Mouse (Mus musculus) myocyte (in vitro differentiated cells): ENCODE measurements at regions not wholly inside any gene's neighbourhood (a gene's known extent, or its start where the extent isn't known, plus 50 kb on each side); places are given as distances from the start of the nearest gene placed in this dataset.

ENCODE experiments used
- H3K27me3 ChIP-seq: one replicate; pipeline ENCODE4 v1.6.1; 2011; ENCODE audit not compliant: control insufficient read depth, insufficient read depth, insufficient read length
- H3K36me3 ChIP-seq: one replicate; pipeline ENCODE4 v1.6.1; 2011; ENCODE audit not compliant: control insufficient read depth, insufficient read depth
- H3K4me2 ChIP-seq: one replicate; pipeline ENCODE4 v1.6.1; 2011; ENCODE audit warnings: low read depth, control low read depth
- H3K4me3 ChIP-seq: one replicate; pipeline ENCODE4 v1.5.1; 2011; ENCODE audit warnings: mild to moderate bottlenecking, control low read depth, moderate library complexity
- H3K79me2 ChIP-seq: one replicate; pipeline ENCODE4 v1.6.1; 2011; ENCODE audit not compliant: control insufficient read depth, insufficient read depth
- H3ac ChIP-seq: one replicate; pipeline ENCODE4 v1.6.1; 2011; ENCODE audit not compliant: control insufficient read depth, insufficient read length
- CEBPB ChIP-seq: IDR thresholded peaks from 2 replicates; pipeline ENCODE4 v1.6.1; 2011; ENCODE audit warnings: mild to moderate bottlenecking, moderate library complexity; ENCODE audit not compliant: poor library complexity, insufficient read depth, severe bottlenecking
- E2F4 ChIP-seq: IDR thresholded peaks from one replicate; pipeline ENCODE4 v1.6.1; 2011; ENCODE audit warnings: mild to moderate bottlenecking, control low read depth, moderate library complexity; ENCODE audit not compliant: insufficient read depth
- MAX ChIP-seq: IDR thresholded peaks from one replicate; pipeline ENCODE4 v1.6.1; 2011; ENCODE audit warnings: low read depth, mild to moderate bottlenecking, control low read depth
- MYOD1 ChIP-seq, 3 experiments: IDR thresholded peaks; one replicate each; pipeline ENCODE4 v1.6.1; 2011; ENCODE audit warnings: control low read depth in 2 of 3, low read depth in 2 of 3, mild to moderate bottlenecking in 2 of 3, moderate library complexity in 1 of 3; ENCODE audit not compliant: insufficient read length in 2 of 3, control insufficient read depth in 1 of 3
- MYOG ChIP-seq, 3 experiments: IDR thresholded peaks; one replicate each; pipeline ENCODE4 v1.6.1; 2011; ENCODE audit warnings: control low read depth in 2 of 3, low read depth in 2 of 3, mild to moderate bottlenecking in 2 of 3; ENCODE audit not compliant: insufficient read length in 2 of 3, control insufficient read depth in 1 of 3, insufficient read depth in 1 of 3
- POLR2A ChIP-seq: IDR thresholded peaks from one replicate; pipeline ENCODE4 v1.6.1; 2011; ENCODE audit warnings: low read depth, mild to moderate bottlenecking, control low read depth, moderate library complexity; ENCODE audit not compliant: insufficient read length
- POLR2AphosphoS2 ChIP-seq: IDR thresholded peaks from one replicate; pipeline ENCODE4 v1.6.1; 2011; ENCODE audit warnings: low read depth, control low read depth; ENCODE audit not compliant: insufficient read length
- REST ChIP-seq: IDR thresholded peaks from one replicate; pipeline ENCODE4 v1.6.1; 2011; ENCODE audit warnings: mild to moderate bottlenecking, control low read depth, moderate library complexity; ENCODE audit not compliant: insufficient read depth, insufficient read length
- SRF ChIP-seq: IDR thresholded peaks from one replicate; pipeline ENCODE4 v1.6.1; 2011; ENCODE audit warnings: low read depth; ENCODE audit not compliant: control insufficient read depth, insufficient read length
- TCF12 ChIP-seq: IDR thresholded peaks from one replicate; pipeline ENCODE4 v1.6.1; 2011; ENCODE audit warnings: mild to moderate bottlenecking, control low read depth; ENCODE audit not compliant: poor library complexity, insufficient read depth, severe bottlenecking
- TCF3 ChIP-seq: IDR thresholded peaks from one replicate; pipeline ENCODE4 v1.6.1; 2011; ENCODE audit warnings: low read depth, control low read depth; ENCODE audit not compliant: insufficient read length
- USF1 ChIP-seq: IDR thresholded peaks from one replicate; pipeline ENCODE4 v1.6.1; 2011; ENCODE audit warnings: low read depth, mild to moderate bottlenecking, control low read depth, moderate library complexity

DNA sequence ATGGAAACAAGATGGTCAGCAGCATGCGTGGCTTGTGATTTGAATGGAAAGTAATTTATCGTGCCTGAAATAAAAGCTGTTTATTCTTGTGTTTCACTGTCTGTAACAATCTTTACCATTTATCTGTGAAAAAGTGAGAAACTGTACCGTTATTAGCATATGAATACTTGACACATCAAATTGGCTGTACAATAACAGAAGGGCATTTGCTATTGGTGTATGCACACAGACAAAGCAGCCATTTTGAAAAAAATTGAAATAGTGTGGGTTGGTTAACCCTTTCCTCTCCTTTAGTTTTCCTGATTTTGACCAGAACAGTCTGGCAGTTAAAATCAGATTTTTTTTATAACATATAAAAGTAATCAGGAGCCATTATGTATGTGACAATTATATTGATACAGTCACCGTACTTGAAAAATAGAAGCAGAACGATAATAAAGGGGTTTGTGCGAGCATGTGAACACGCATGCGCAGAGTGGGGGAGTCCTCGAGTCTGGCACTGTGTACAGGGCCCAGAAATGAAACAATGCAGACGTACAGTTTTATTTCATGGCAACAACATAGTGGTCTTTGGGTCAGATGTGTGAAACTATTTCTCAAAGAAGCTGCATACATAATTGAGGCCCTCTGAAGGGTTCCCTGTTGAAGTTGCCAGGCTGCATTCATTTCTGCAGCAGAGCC is 237.3 kb upstream of the Tmem161b start:
- TF ChIP-seq MAX: no peak
- no peak for TF ChIP-seq CEBPB
- TF ChIP-seq MYOG (IDR thresholded peaks at IDR 0.05; ENCODE audit: control insufficient read depth in 1 of 3, insufficient read depth in 1 of 3, insufficient read length in 2 of 3, low read depth in 2 of 3): no peak
- no peak for TF ChIP-seq REST
- TF ChIP-seq SRF: no peak
- TF ChIP-seq E2F4: no peak
- no peak overlapping the region for H3ac ChIP-seq
- no peak overlapping the region for H3K4me3 ChIP-seq
- H3K4me2 ChIP-seq: no peak overlapping the region
- H3K27me3 ChIP-seq: no peaks in the 10 kb centered on the region
- H3K79me2 ChIP-seq: no peaks in the 10 kb centered on the region
- no peaks in the 10 kb centered on the region for H3K36me3 ChIP-seq

DNA sequence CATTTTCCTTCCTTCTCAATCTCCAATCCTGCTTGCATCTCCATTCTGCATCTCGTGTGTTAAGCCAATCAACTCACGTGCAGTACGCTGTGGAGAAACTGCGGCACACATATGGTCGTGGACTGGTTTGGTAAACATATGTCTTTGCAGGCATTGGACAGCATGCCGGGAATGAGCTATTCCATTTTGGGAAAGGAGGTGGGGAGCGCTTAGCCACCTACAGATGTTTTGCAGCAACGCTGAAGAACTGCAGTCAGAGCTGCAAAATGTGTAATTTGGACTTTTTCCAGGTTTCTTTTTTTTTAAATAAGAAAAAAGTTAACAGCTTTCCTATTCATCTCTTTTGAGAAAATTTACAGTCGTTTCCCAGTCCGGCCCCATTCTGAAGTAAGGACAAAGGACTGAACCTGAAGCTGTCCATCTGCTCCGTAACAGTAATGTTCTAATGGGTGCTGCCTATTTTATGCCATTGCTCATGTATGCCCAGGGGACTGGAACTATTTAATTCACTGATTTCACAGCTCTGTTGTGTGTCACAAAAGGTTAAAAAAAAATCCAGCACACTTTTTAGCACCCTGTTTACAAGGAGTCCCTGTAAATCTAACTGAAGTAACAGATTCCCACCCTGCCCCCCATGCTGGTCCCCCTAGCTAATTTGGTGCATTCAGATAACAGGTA is 234.2 kb upstream of the Tmem161b start:
- TF ChIP-seq MYOG (IDR thresholded peaks at IDR 0.05; ENCODE audit: control insufficient read depth in 1 of 3, insufficient read depth in 1 of 3, insufficient read length in 2 of 3, low read depth in 2 of 3): no peak
- no peak for TF ChIP-seq POLR2A
- no peak for TF ChIP-seq USF1
- TF ChIP-seq REST: no peak
- H3K27me3 ChIP-seq: no peaks in the 10 kb centered on the region
- H3K4me2 ChIP-seq: no peak overlapping the region
- no peaks in the 10 kb centered on the region for H3K36me3 ChIP-seq
- H3ac ChIP-seq: no peak overlapping the region
- H3K79me2 ChIP-seq: no peaks in the 10 kb centered on the region
- H3K4me3 ChIP-seq: no peak overlapping the region

DNA sequence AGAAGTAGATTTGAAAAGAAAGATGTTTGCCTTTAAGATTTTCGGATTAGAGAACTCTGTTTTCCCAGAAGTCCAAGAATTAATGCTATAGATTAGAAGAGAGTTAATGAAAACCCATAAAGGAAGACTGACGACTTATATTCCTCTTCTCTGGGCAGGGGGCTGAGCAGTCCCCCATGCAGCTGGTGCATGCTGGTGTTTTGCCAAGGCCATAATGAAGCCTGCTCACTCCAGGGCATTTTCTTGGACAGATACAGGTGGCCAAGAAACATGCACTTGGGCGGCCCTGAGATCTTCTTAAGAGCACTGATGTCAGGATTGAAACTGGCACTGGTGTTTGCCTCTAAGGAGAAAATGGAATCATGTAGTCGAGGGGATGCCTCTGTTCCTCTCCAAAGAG is 233.6 kb upstream of the Tmem161b start:
- Histone ChIP-seq H3K36me3 (no peaks in the 10 kb centered on the region), H3ac (no peak overlapping the region), H3K4me2 (no peak overlapping the region), H3K79me2 (no peaks in the 10 kb centered on the region), H3K4me3 (no peak overlapping the region), H3K27me3 (no peaks in the 10 kb centered on the region)
- TF ChIP-seq REST (no peak), MYOD1 (IDR thresholded peaks at IDR 0.05; ENCODE audit: control insufficient read depth in 1 of 3, insufficient read length in 2 of 3, low read depth in 2 of 3) (no peak), POLR2A (no peak)

DNA sequence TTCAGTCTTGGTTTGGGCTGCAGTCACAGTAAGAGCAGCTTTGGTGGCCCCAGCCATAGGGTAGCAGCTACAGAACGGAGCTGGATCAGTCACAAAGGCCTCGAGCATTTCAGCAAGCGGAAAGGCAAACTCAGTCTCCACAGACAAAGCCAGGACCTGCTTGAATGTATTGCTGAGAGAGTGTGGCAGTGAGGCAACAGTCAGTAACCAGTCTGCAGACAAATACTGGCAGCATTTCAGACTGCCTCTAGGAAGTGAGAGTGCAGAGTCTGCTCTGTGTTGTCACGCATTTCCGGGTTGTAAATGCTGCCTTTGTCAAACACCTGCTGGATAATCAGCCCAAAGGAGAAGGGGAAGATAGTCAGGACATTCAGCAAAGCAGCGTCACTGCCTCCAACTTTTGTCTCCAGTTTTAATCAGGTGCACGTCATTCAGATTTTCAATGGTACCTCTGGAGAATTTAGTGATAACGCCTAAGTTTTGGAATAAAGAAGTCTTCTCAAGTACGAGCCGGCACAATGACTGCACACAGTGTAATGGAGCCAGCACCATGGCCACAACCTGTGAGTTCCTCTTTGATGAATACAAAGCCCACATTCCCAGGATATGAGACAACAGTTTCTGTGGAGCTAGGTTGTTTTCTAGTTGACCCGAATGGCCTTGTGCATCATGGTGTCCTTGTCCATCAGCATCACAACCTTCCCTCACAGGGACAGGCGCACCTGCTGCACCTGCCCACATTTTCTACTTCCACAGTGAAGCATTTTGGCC is 224.3 kb upstream of the Tmem161b start:
- Histone ChIP-seq H3K27me3 (no peaks in the 10 kb centered on the region), H3K4me2 (no peak overlapping the region)
- TF ChIP-seq CEBPB: no peak
- no peak for TF ChIP-seq E2F4
- TF ChIP-seq USF1: no peak
- TF ChIP-seq MAX: no peak
- no peak for TF ChIP-seq SRF
- no peak for TF ChIP-seq POLR2AphosphoS2
- TF ChIP-seq POLR2A: no peak
- TF ChIP-seq TCF12: no peak
- TF ChIP-seq REST: no peak
- no peak for TF ChIP-seq MYOG (IDR thresholded peaks at IDR 0.05; ENCODE audit: control insufficient read depth in 1 of 3, insufficient read depth in 1 of 3, insufficient read length in 2 of 3, low read depth in 2 of 3)
- TF ChIP-seq MYOD1 (IDR thresholded peaks at IDR 0.05; ENCODE audit: control insufficient read depth in 1 of 3, insufficient read length in 2 of 3, low read depth in 2 of 3): no peak
- TF ChIP-seq TCF3: no peak

DNA sequence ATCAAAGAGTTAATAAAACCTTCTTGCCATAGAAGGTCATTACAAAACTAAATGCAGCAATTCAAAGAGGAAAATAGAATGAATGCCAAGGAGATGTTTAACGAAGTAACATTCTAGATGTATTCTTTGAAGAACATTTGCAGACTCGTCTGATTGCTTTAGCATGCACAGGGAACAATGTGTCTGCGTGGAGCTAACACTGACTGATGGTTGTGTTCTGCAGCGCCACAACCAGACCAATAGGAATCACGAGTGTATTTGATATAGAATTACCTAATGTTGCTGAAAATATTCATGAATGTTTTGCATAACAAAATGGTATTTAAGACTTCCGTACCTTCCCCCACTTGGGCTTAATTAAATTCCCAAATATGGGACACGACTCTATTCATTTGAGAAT is 200.3 kb upstream of the Tmem161b start:
- H3K4me2 ChIP-seq: no peak overlapping the region
- no peaks in the 10 kb centered on the region for H3K36me3 ChIP-seq
- no peak for TF ChIP-seq MAX
- TF ChIP-seq POLR2AphosphoS2: no peak
- no peak for TF ChIP-seq TCF3
- no peak for TF ChIP-seq POLR2A
- TF ChIP-seq USF1: no peak
- TF ChIP-seq TCF12: no peak
- no peak for TF ChIP-seq MYOD1 (IDR thresholded peaks at IDR 0.05; ENCODE audit: control insufficient read depth in 1 of 3, insufficient read length in 2 of 3, low read depth in 2 of 3)
- no peak for TF ChIP-seq SRF
- no peak for TF ChIP-seq MYOG (IDR thresholded peaks at IDR 0.05; ENCODE audit: control insufficient read depth in 1 of 3, insufficient read depth in 1 of 3, insufficient read length in 2 of 3, low read depth in 2 of 3)
- no peak for TF ChIP-seq E2F4
- no peak for TF ChIP-seq REST
- no peak for TF ChIP-seq CEBPB
- no peak overlapping the region for H3ac ChIP-seq
- no peaks in the 10 kb centered on the region for H3K79me2 ChIP-seq
- H3K4me3 ChIP-seq: no peak overlapping the region
- no peaks in the 10 kb centered on the region for H3K27me3 ChIP-seq

More for the DNA sequence above, 224.3 kb upstream of the Tmem161b start:
- Histone ChIP-seq H3K4me3 (no peak overlapping the region), H3K36me3 (no peaks in the 10 kb centered on the region), H3K79me2 (no peaks in the 10 kb centered on the region), H3ac (no peak overlapping the region)
